Mouse (Mus musculus) bone marrow, adult 2 months (tissue): ENCODE results near the gene Pde10a.

ENCODE experiments used
- CTCF ChIP-seq: fragments of 200-500 bp; IDR thresholded peaks from 2 replicates; pipeline ENCODE4 v1.5.1; 2011; ENCODE audit warnings: low read length, control low read depth; ENCODE audit not compliant: control insufficient read depth, insufficient read depth
- POLR2A ChIP-seq: fragments of 200-500 bp; IDR thresholded peaks from 2 replicates; pipeline ENCODE4 v1.6.1; 2011; ENCODE audit warnings: low read depth, mild to moderate bottlenecking, control low read depth, low read length, borderline replicate concordance; ENCODE audit not compliant: control insufficient read depth

GRCm38 (mm10) chr17:8985714-8986113 is 460.5 kb downstream of the Pde10a start:
- no peak for TF ChIP-seq CTCF
- no peak for TF ChIP-seq POLR2A
